Mouse (Mus musculus): ENCODE results near the gene Zfp64. TPM values are rescaled to one million over a fixed set of nuclear protein-coding genes. Genes with fewer than 3 reads are reported as not detected.

Zfp64 gene
- polyA plus RNA-seq (2015; fragmentation: Illumina TruSeq; extraction: RNeasy Lipid Tissue Mini Kit (QIAGEN cat#74804); ENCODE audit: insufficient read depth, low read depth, low replicate concordance), result 5.9 TPM

DNA sequence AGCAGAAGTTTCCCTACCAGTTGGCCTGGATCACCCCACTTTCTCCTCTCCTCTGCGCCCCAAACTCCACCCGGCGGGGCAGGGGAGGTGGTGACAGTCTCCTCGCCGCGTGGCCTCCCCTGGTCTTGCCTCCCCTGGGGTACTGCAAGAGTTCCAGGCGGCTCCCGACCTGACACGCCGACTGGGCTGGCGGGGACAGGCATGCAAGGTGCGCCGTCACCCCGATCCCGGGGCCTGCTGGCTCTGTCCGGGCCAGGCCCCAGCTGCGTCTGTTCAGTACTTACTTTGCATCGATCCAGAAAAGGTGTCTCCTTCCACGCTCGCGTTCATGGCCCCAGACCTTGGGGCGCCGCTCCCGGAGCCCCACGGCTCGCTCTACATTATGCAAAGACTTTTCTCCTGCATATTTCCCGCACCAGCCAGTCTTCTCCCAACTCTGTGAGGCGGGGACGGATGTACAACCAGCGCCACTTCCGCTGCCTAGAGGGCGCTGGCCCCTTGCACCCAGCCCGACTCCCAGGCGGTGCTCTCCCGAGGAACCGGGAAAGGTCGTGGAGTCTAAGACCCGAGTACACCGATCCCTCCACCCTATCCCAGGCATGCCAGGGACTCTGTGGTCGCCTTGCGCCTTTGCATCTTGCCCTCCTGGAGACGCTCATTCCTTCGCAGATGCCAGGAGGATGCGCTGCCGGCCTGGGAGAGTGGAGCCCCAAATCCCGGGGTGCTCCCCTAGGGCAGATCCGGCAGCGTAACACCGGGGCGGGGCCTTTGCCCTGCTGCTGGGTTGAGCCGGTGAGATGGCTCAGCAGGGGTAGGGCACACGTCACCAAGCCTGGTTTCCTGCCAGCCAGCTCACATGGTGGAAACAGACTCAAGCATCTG, at the start of gene Zfp64:
Gene Zfp64 (minus strand): TSS at position 753 of the 882 bp plus-strand sequence.

Other genes with a start within 250 kb of the Zfp64 start
- gene Atp9a, start 213.2 kb downstream of the Zfp64 start, polyA plus RNA-seq (2015; fragmentation: Illumina TruSeq; extraction: RNeasy Lipid Tissue Mini Kit (QIAGEN cat#74804); ENCODE audit: insufficient read depth, low read depth, low replicate concordance), result 9.9 TPM
- gene Sall4, start 187.6 kb downstream of the Zfp64 start, polyA plus RNA-seq (2015; fragmentation: Illumina TruSeq; extraction: RNeasy Lipid Tissue Mini Kit (QIAGEN cat#74804); ENCODE audit: insufficient read depth, low read depth, low replicate concordance), result not detected